Mouse (Mus musculus): ENCODE measurements around the gene Zdhhc20.
A peak's percentile ranks its signal among the peaks of the same experiment; 100 is the strongest.
"Not testable (repeated sequence)": the region's sequence is repeated elsewhere in the genome, so short reads cannot be mapped to it uniquely, and the experiment has no call there.

Zdhhc20 gene

DNA sequence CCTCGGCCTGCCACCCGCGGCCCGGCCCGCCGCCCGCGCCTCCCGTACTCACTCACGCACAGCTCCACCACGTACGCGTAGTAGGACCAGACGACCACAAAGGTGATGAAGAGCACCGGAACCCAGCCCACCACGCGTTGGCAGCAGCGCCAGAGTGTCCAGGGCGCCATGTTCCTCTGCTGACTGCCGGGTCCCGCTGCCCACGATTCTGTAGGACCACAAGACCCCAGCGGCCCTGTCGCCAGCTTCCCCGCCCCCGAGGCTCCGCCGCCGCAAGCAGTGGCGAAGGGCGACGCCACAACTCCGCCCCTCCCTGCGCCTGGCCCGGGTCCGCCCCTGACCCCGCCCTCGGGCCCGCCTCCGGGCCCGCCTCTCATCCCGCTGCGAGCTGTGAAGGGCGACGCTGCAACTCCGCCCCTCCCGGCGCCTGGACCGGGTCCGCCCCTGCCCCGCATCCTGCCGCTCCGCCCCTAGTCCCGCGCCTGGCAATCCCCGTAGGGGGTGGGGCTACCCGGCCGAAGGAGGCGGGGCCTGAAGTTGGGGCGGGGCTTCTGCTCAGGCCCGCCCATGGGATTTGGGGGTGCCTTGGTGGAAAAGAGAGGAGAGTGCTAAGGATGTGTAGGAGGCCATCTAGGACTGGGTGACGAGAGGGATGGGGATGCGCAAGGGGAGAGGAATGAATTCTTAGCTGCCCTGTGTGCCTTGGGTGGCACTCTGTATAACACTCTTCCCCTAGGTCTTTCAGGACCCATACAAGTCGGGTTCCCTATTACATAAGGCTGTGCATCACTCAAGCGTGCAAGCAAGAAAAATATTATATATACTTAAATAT lies at the start of gene Zdhhc20:
Gene Zdhhc20 (minus strand): TSS at position 266 of the 832 bp plus-strand sequence.
- peak; percentile 93 for DNase-seq (ENCODE audit: low read depth, low spot score)

DNA sequence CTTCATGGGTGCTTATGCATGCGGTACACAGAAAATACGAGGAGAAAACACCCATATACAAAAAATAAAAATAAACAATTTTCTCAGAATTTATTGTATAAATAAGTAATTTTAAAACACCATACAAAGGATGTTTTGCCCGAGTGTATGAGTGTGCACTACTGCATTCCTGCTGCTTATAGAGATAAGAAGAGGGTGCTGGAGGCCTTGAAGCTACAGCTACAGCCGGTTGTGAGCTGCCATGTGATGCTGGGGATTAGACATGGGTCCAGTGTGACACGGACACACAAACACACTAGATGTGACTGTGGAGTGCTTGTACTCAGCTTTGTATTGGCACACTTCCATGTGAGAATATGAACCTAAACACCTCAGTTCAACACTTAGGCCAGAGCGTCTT lies 47.2 kb upstream of the Zdhhc20 start:
- DNase-seq (ENCODE audit: low read depth, low spot score) = no peak

DNA sequence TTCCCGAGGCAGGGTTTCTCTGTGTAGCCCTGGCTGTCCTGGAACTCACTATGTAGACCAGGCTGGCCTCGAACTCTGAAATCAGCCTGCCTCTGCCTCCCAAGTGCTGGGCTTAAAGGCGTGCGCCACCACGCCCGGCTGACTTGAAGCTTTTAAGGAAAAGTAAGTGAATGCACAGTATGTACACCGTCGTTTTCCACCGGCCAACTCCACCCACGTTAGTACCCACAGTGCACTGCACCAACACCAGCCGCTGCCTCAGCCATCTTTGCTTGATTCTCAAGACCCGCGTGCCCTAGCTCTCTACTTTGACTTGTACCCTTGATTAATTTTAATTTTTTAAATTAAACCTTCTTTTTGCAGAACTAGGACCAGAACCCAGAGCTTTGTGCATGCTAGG lies 44.6 kb upstream of the Zdhhc20 start:
- peak; percentile 83 for DNase-seq (ENCODE audit: low read depth, low spot score)

DNA sequence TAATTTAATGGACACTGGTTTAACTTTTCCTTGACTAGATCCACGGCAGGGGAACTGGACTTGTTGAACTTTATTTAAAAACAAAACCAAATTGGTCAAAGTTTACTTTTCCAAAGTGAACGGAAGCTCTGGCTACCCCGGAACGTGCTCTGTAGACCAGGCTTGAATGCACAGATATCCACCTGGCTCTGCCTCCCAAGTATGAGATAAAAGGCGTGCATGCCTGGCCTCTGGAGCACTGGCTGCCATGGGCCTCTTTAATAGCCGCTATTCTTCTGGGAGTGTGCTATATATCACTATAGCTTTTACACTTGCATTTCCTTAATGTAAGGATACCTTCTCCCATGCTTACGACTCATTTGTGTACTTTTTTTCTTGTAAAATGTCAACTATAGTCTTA lies 43.5 kb upstream of the Zdhhc20 start:
- DNase-seq (ENCODE audit: low read depth, low spot score) = no peak

DNA sequence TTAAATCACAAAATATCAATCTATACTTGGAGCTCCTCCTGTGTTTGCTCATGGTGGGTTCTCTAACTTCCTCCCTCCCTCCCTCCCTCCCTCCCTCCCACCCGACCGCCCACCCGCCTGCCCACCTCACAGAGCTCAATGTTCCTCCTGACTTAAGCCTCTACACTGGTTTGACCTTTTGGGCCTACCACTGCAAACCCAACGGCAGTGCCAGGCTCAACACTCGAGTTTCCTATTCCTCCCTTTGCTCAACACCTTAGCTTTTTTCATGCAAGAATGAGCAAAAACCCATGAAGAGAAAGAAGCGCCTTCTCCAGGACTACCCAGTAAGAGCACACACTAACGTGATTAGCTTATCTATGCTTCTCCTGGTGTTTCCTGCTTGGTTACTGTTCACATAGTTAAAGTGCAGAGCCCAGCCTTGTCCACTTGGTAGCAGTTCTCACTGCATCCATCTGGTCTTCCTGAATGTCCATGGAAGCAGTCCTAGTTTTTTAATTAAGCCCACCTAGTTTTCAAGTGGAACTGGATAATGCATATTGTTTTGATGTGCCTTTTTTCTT lies 42.9 kb upstream of the Zdhhc20 start:
- no peak for DNase-seq (ENCODE audit: low read depth, low spot score)

DNA sequence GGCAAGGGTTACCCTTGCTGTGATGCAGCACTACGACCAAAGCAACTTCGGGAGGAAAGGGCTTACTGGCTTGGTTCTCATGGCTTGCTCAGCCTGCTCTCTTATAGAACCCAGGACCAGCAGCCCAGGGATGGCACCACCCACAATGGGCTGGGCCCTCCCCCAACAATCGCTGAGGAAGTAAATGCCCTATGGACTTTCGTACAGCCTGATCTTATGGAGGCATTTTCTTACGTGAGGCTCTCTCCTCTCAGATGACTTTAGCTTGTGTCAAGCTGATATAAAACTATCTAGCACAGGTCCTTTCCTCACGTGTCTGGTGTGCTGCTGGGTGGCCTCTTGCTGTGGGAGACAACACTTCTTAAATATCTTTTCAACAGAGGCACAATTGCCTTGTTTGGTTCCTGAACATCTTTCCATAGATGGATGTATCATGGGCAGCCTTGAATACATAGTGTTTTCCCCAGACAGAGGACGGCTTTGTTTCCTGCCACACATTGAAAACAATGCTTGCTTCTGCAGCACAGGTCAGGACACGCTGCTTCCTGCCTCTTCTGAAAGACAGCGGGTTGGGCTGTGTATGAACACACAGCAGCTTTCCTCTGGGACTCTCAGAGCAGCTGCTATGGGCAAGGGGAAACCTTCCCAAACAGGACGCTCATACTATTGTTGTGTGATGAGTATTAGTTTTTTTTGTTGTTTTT lies 31.5 kb upstream of the Zdhhc20 start:
- DNase-seq (ENCODE audit: low read depth, low spot score) = no peak

DNA sequence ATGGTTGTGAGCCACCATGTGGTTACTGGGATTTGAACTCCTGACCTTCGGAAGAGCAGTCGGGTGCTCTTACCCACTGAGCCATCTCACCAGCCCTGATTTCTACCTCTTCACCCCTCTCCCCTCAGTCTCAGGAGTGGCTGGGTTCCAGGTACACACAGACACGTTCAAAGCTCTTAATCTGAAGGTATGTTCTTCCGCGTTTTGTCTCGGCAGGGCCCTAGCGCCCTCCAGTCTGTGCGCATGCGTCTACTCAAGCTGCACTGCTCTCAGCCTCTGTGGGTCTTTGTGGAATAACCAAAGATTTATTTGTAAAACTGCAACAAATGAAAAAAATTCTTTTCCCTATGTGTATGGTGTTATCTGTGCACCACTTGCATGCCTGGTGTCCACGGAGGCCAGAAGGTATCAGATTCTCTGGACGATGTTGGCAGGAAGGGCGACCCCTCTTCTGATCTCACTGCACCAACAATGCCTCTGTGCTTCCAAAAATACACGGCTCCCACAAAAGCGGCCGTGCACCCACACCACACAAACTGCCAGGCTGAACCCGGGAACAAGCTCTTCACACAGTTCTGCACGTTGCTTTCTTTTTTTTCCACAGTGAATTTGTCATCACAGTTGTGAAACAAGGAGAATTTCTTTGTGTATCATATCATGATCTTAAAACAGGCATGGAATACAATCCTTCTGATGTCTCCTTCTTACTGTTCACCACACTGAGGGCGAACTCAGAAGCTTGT lies 30.7 kb upstream of the Zdhhc20 start:
- peak; percentile 81 for DNase-seq (ENCODE audit: low read depth, low spot score)

DNA sequence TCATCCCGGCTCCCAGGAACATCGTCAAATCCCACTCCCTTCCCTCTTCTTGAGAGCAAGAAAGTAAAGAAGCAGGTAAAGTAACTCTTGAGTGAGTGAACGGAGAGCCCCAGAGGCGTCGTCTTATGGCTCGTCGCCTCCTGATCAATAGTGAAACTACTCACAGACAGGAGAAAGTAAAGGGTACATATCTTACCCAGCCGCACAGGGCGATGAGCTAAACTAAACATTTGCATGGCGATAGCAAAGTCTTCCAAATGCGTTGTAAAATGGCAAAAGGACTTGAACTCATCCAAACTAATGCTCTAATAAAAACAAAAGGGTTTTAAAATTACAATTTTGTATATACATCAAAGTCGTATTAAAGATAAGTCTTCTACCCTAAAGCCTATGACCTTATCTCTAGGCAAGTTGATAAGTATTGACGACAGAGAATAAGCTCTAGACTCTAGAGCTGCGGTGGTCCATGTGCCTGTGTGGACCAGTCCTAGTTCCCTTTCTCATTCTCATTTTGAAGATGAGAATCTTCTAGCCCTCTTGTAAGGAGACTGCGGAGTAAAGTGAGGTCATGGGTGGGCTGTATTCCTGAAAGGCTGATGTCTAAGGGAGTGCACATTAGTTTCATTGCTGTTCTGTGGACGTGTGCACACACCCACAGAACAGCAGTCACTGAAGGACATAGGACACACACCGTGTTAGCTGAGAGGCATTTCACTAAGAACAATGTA lies 29.2 kb upstream of the Zdhhc20 start:
- no peak for DNase-seq (ENCODE audit: low read depth, low spot score)

DNA sequence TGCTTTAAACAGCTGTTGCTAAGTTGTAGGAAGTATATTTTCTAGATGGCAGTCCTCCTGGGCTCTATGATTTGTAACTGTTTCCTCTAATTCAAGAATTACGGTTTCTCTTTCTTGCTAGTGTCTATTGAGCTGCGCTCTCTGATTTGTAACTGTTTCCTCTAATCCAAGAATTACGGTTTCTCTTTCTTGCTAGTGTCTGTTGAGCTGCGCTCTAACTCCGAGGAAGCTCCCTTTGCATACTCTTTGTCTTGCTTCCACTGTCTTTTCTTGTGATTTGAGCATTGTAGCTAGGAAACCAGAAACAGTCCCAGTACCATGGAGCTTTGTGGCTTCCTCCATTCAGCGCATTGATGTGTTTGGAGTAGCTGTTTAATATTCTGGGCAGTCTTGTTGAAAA lies 25.3 kb upstream of the Zdhhc20 start:
- DNase-seq (ENCODE audit: low read depth, low spot score) = peak; percentile 79

DNA sequence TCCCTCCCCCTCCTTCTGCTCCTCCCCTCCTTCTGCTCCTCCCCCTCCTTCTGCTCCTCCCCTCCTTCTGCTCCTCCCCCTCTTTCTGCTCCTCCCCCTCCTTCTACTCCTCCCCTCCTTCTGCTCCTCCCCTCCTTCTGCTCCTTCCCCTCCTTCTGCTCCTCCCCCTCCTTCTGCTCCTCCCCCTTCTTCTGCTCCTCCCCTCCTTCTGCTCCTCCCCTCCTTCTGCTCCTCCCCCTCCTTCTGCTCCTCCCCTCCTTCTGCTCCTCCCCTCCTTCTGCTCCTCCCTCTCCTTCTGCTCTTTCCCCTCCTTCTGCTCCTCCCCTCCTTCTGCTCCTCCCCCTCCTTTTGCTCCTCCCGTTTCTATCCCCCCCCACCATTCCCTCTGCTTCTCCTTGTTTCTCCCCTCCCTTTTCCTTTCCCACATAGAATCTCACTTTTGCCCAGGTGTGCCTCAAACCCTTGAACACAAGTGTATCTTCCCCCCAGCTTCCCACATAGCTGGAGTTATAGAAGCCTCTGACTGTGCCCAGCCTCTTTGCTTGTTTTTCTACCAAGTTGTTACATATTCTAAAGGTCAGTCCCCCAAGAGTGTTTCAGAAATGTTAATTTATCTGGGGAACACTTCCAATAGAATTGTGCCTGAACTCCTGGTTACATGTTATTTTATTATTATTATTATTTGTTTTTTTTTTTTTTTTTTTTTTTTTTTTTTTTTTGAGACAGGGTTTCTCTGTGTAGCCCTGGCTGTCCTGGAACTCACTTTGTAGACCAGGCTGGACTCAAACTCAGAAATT lies 22.3 kb upstream of the Zdhhc20 start:
- DNase-seq (ENCODE audit: low read depth, low spot score) = peak; percentile 83

DNA sequence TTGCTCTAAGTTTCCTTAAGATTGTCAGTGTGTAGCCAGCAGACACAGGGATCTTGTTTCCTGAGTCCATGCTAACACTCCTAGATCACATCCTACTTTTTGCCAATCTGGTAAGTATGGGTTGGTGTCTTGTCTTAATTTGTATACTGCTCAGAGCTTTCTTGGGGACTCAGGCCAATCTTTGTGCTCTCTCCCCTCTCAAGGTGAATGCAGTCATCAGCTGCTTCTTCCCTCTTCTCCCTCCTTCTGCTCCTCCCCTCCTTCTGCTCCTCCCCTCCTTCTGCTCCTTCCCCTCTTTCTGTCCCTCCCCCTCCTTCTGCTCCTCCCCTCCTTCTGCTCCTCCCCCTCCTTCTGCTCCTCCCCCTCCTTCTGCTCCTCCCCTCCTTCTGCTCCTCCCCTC lies 21.7 kb upstream of the Zdhhc20 start:
- peak; percentile 58 for DNase-seq (ENCODE audit: low read depth, low spot score)

DNA sequence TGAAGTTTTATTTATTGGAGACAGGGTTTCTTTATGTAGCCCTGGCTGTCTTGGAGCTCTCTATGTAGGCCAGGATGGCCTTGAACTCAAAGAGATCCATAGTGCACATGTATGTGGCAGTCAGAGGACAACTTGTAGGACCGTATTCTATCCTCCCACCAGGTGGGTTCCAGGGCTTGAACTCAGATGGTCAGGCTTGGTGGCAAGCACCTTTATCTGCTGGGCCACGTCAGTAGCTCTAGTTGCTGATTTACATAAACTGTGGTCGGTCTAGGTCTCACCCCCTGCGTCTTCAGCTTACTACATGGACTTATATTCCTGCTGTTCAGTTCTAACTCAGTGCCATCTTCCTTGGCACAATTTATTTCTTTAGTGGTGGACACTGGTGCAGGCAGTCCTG lies 21.2 kb upstream of the Zdhhc20 start:
- peak; percentile 32 for DNase-seq (ENCODE audit: low read depth, low spot score)

DNA sequence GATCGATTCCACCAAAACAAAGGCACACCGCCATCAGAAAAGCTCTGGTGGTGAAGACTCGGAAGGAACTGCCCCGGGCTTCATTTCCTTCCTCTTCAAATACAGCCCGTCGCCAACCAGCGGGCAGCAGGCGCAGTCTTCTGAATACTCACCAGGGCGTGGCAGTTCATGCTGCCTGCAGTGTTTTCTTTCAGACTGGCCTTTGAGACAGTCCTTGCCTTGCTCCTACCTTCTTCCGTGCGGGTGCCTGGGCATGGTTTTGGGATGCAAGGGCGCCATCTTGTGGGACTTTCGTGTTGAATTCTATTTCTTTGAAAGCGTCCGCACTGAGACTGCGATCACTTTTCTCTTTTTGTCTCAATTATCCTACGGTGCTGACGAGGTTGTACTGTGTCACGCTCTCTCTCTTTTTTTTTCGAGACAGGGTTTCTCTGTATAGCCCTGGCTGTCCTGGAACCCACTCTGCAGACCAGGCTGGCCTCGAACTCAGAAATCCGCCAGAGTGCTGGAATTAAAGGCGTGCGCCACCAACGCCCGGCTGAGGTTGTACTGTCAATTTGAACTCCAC lies 20.5 kb upstream of the Zdhhc20 start:
- DNase-seq (ENCODE audit: low read depth, low spot score) = peak; percentile 93

DNA sequence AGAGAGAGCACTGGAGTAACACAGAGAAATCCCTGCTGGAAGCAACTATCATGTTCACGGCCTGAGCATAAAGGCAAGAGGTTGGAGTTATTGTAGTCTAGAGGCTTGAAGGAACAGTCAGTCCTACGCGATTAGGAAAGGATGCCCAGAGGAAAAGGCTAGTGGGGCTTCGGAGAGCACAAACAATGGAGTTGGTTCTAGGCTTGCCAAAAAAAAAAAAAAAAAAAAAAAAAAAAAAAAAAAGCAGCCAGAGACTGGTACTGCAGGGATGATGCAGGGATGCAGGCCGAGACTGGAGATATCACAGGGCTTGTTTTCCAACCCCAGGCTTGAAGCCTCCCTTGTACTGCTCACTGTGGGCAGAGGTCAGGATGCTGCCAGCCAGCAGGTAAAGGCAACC lies 19.2 kb upstream of the Zdhhc20 start:
- no peak for DNase-seq (ENCODE audit: low read depth, low spot score)

DNA sequence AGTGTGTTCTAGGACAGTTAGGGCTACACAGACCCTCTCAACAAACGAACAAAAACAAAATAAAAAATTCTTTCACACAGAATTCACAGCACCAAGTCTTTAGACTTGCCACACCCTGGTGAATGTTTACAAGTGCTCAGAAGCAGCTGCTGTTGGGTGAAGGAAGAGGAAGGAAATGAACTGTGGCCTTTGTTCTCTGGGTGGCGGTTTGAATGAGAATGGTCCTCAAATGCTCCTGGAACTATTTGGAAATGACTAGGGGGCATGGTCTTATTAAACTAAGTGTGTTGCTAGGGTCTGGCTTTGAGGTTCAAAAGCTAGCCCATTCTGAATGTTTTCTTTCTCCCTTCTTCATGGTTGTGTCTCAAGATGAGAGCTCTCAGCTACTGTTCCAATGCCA lies 18.4 kb upstream of the Zdhhc20 start:
- DNase-seq (ENCODE audit: low read depth, low spot score) = peak; percentile 80

DNA sequence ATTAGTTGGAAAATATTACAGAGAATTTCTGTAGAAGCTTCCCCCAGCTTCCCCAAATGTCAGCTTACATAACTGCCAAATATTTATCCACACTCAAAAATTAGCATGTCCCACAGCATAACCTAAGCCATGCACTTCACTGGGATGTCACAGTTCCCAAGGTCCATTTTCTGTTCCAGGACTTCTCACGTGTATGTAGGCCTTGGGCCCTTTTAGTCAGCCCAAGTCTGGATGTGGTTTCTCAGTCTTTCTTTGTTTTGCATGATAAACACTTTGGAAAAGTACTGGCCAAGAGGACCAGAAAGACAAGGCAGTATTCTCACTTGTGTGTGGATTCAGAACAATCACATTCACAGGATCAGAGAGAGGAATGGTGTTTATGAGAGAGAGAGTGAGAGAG lies 11.9 kb upstream of the Zdhhc20 start:
- DNase-seq (ENCODE audit: low read depth, low spot score) = no peak

DNA sequence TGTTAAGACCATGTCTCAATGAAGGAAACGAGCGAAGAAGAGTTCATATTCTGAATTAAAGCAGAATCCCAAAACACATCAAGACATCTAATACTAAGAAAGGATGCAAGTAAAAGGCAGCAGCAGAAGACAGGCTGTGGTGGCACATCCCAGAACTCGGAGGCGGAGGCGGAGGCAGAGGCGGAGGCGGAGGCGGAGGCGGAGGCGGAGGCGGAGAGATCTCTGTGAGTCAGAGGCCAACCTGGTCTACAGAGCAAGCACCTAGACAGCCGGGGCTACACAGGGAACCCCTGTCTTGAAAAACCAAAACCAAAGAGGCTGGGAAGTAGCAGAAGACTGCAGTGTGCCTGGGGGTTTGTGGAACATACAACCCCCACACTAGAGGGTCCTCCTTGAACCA lies 6.8 kb upstream of the Zdhhc20 start:
- DNase-seq (ENCODE audit: low read depth, low spot score) = no peak

DNA sequence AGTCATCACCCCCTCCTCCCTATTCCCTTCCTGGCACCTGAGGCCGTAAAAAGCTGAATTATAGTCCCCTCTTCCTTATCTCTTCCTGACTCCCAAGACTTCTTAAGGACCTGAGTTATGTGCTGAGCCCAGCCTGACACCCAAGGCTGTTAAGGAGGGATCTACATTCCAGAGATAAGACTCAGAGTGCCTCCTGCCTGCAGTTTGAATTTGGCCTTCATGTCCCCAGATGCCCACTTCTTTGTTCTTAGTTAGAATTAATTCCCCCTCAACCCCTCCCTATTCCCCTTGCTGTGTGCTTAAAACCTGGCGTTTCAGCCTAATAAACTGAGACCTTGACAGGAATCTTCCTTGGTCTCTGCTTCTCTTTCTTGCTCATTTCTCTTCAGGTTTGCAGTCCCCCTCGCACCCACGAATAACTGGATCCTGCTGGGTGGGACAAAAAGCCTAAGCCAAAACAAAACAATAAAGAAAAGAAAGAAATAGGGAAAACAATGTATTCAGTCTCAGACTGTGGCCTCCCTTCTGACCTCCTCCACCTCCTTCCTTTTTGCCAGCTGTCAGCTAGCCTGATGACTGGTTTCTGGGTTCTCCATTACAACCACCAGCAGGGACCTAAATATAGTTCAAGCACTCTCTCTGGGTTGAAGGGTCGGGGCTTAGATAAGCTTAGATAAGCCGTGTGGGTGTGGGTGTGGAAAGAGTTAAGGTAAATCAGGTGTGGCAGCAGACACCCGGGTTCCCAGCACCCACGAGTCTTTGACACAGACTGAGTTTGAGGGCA lies 6.2 kb upstream of the Zdhhc20 start:
- DNase-seq (ENCODE audit: low read depth, low spot score) = not testable (repeated sequence)

DNA sequence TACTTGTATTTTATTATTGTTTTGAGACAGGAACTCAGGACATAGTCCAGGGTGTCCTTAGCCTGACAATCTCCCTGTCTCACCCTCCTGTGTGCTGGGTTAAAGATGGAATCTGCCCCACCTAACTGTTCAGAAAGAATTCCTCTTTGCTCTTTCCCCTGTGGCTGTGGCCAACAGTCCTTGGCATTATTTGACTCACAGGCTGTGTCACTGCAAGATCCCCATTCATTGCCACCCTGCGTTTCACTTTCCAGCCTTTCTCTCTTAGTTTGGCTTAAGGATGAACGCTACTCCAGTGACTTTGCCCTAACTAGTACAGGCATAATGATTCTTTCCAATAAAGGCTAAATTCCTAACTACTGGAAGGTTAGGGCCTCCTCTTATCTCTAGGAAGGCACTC lies 4.3 kb upstream of the Zdhhc20 start:
- no peak for DNase-seq (ENCODE audit: low read depth, low spot score)
